Mouse (Mus musculus): Measurements from ENCODE around the gene Slc15a4. TPM values are rescaled to one million over a fixed set of nuclear protein-coding genes. Genes with fewer than 3 reads are reported as not detected.

Slc15a4 gene
- total RNA-seq, 4 experiments from 2014 or later = 24.3 to 28.9 (median 26.8) TPM

- DNase-seq (ENCODE audit: low spot score in 2 of 2) = no peak
These were observed 11.6 kb downstream of the Slc15a4 start for GRCm38 (mm10) chr5:127621108-127621507.

GRCm38 (mm10) chr5:127620371-127620770 is 12.3 kb downstream of the Slc15a4 start:
- DNase-seq (ENCODE audit: low spot score in 2 of 2) = no peak

GRCm38 (mm10) chr5:127618834-127619233 is 13.9 kb downstream of the Slc15a4 start:
- no peak for DNase-seq (ENCODE audit: low spot score in 2 of 2)

- DNase-seq (ENCODE audit: low spot score in 2 of 2) = peak; percentile 94 to 98
These were observed 15.6 kb downstream of the Slc15a4 start for GRCm38 (mm10) chr5:127616884-127617635.

GRCm38 (mm10) chr5:127616151-127616550 is 16.5 kb downstream of the Slc15a4 start:
- no peak for DNase-seq (ENCODE audit: low spot score in 2 of 2)

- no peak for DNase-seq (ENCODE audit: low spot score in 2 of 2)
These were observed 17.2 kb downstream of the Slc15a4 start for GRCm38 (mm10) chr5:127615459-127615858.

- no peak for DNase-seq (ENCODE audit: low spot score in 2 of 2)
These were observed 20.3 kb downstream of the Slc15a4 start for GRCm38 (mm10) chr5:127612397-127612796.

- no peak for DNase-seq (ENCODE audit: low spot score in 2 of 2)
These were observed 20.8 kb downstream of the Slc15a4 start for GRCm38 (mm10) chr5:127611881-127612280.

GRCm38 (mm10) chr5:127610787-127611509 is 21.7 kb downstream of the Slc15a4 start:
- DNase-seq (ENCODE audit: low spot score in 2 of 2) = peak in 1 of 2 experiments; percentile 77

- DNase-seq (ENCODE audit: low spot score in 2 of 2) = no peak
These were observed 23.4 kb downstream of the Slc15a4 start for GRCm38 (mm10) chr5:127609191-127609714.

GRCm38 (mm10) chr5:127607507-127607906 is 25.2 kb downstream of the Slc15a4 start:
- no peak for DNase-seq (ENCODE audit: low spot score in 2 of 2)

- no peak for DNase-seq (ENCODE audit: low spot score in 2 of 2)
These were observed 29.7 kb downstream of the Slc15a4 start for GRCm38 (mm10) chr5:127602996-127603395.

- no peak for DNase-seq (ENCODE audit: low spot score in 2 of 2)
These were observed 35.8 kb downstream of the Slc15a4 start for GRCm38 (mm10) chr5:127596862-127597261.

- DNase-seq (ENCODE audit: low spot score in 2 of 2) = no peak
These were observed 37.0 kb downstream of the Slc15a4 start for GRCm38 (mm10) chr5:127595676-127596075.

- DNase-seq (ENCODE audit: low spot score in 2 of 2) = no peak
These were observed 39.8 kb downstream of the Slc15a4 start for GRCm38 (mm10) chr5:127592854-127593253.

- DNase-seq (ENCODE audit: low spot score in 2 of 2) = no peak
These were observed 40.3 kb downstream of the Slc15a4 start for GRCm38 (mm10) chr5:127592406-127592805.

GRCm38 (mm10) chr5:127587854-127588253 is 44.8 kb downstream of the Slc15a4 start:
- no peak for DNase-seq (ENCODE audit: low spot score in 2 of 2)

GRCm38 (mm10) chr5:127583658-127584057 is 49.0 kb downstream of the Slc15a4 start:
- DNase-seq (ENCODE audit: low spot score in 2 of 2) = no peak

- DNase-seq (ENCODE audit: low spot score in 2 of 2) = no peak
These were observed 55.3 kb downstream of the Slc15a4 start for GRCm38 (mm10) chr5:127577419-127577818.

GRCm38 (mm10) chr5:127567165-127567741 is 65.4 kb downstream of the Slc15a4 start:
- no peak for DNase-seq (ENCODE audit: low spot score in 2 of 2)

GRCm38 (mm10) chr5:127561086-127561485 is 71.6 kb downstream of the Slc15a4 start:
- DNase-seq (ENCODE audit: low spot score in 2 of 2) = no peak

- DNase-seq (ENCODE audit: low spot score in 2 of 2) = no peak
These were observed 84.6 kb downstream of the Slc15a4 start for GRCm38 (mm10) chr5:127548136-127548535.
